Mouse (Mus musculus) spleen, adult 2 months (tissue): ENCODE data around the gene Hdgf. TPM values are rescaled to one million over a fixed set of nuclear protein-coding genes. Genes with fewer than 3 reads are reported as not detected.

Experiments used
- DNase-seq, 2 experiments: peaks; one replicate each; pipeline versions ENCODE4 v3.0.0 to v3.0.0-alpha.2; 2012 to 2021; ENCODE audit warnings: low spot score in 2 of 2, low read depth in 1 of 2
- H3K27ac ChIP-seq: fragments of 200-500 bp; 2 replicates; pipeline ENCODE4 v1.5.1; 2012; ENCODE audit warnings: low read length, inconsistent platforms; ENCODE audit not compliant: insufficient read depth
- H3K27me3 ChIP-seq: fragments of 200-500 bp; 2 replicates; pipeline ENCODE4 v1.6.1; 2012; ENCODE audit warnings: mild to moderate bottlenecking, moderate library complexity, low read length, inconsistent platforms; ENCODE audit not compliant: control insufficient read depth, insufficient read depth
- H3K36me3 ChIP-seq: fragments of 200-500 bp; 2 replicates; pipeline ENCODE4 v1.6.1; 2012; ENCODE audit warnings: mild to moderate bottlenecking, low read length, inconsistent platforms; ENCODE audit not compliant: control insufficient read depth, insufficient read depth
- H3K4me1 ChIP-seq: fragments of 200-500 bp; 2 replicates; pipeline ENCODE4 v1.6.1; 2011; ENCODE audit warnings: inconsistent platforms; ENCODE audit not compliant: control insufficient read depth, insufficient read depth, insufficient read length
- H3K4me3 ChIP-seq: fragments of 200-500 bp; 2 replicates; pipeline ENCODE4 v1.5.1; 2011; ENCODE audit warnings: mild to moderate bottlenecking, inconsistent platforms; ENCODE audit not compliant: insufficient read depth, insufficient read length; ENCODE audit errors: extremely low read depth
- CTCF ChIP-seq: fragments of 200-500 bp; IDR thresholded peaks from 2 replicates; pipeline ENCODE4 v1.5.1; 2011; ENCODE audit warnings: mild to moderate bottlenecking, inconsistent platforms; ENCODE audit not compliant: insufficient read depth, insufficient read length, insufficient replicate concordance; ENCODE audit errors: extremely low read depth
- POLR2A ChIP-seq: fragments of 200-500 bp; IDR thresholded peaks from 2 replicates; pipeline ENCODE4 v1.6.1; 2011; ENCODE audit warnings: low read depth, low read length, inconsistent platforms
- WGBS: fragments of 180-500 bp; shearing (Covaris S2); methylation state at CpG from one replicate; pipeline ENCODE4 v1.1.7; 2018; 5-methylcytosine and 5-hydroxymethylcytosine counted together
- polyA plus RNA-seq: library from polyadenylated mRNA; depleted of rRNA; stranded (reverse); fragments of >200 nt; gene quantifications from 2 replicates; pipeline ENCODE4 v1.2.3, GENCODE M21; 2012

Gene Hdgf
- polyA plus RNA-seq, 1 experiment, result 43.6 TPM

DNA sequence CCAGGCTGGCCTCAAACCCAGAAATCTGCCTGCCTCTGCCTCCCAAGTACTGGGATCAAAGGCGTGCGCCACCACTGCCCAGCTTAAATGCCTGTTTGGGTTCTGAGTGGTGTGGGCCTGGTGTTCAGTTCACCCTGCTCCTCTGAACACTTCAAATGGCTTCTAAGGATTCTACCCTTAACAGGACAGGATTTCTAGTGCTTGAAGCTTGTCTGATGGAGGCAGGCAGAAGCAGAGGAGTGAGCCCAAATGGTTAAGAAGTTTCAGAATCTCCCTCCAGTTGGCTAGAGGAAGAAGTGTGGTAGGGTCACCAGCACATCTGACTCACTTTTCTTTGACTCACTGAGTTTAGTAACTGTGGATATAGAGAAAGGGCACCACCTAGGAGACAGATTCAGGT lies 3.3 kb downstream of the Hdgf start:
- Histone ChIP-seq H3K36me3 (peaks cover 8% of the 10 kb centered on the region), H3K27me3 (no peaks in the 10 kb centered on the region), H3K4me1 (peaks cover 16% of the 10 kb centered on the region; the same call in 1 of the 2 replicates), H3K4me3 (no peak overlapping the region), H3K27ac (no peak overlapping the region)
- no peak for DNase-seq
- WGBS, result 92% methylated on average over 2 of the region's 2 CpGs
- TF ChIP-seq POLR2A, result no peak
- no peak for TF ChIP-seq CTCF

DNA sequence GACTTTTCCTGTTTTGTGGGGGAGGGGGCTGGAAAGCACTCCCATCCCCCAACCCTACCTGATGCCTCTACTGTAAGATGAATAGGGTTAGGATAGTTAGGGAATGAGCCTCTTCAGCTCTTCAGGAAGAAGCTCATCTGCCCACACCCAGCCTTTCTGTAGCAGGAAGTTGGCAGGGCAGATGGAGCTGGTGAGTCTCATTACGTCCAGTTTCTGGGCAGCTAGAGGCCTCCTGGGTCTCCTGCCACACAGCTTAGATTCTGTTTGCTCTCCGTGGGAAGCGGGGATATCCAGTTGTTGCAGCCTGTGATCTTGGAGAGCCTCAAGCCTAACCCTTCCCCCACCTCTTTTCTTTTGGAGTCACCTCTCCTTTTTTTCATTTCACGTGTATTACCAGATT lies 3.8 kb downstream of the Hdgf start:
- Histone ChIP-seq H3K4me1 (peaks cover 16% of the 10 kb centered on the region; the same call in 1 of the 2 replicates), H3K4me3 (no peak overlapping the region), H3K27me3 (no peaks in the 10 kb centered on the region), H3K36me3 (peaks cover 13% of the 10 kb centered on the region), H3K27ac (0 out of 2 replicates have a peak overlapping the region, but pooled peaks have one; percentile 11)
- DNase-seq, result no peak
- 49% methylated on average over 4 of the region's 4 CpGs for WGBS
- TF ChIP-seq POLR2A, result no peak
- no peak for TF ChIP-seq CTCF

GRCm38 (mm10) chr3:87910573-87911141 lies 4.5 kb downstream of the Hdgf start:
- H3K36me3 ChIP-seq, result peaks cover 17% of the 10 kb centered on the region
- H3K4me3 ChIP-seq, result peak overlapping the region; percentile 60
- TF ChIP-seq CTCF (no peak), POLR2A (no peak)
- 35% methylated on average over 12 of the region's 12 CpGs for WGBS
- peaks cover 16% of the 10 kb centered on the region; the same call in 1 of the 2 replicates for H3K4me1 ChIP-seq
- H3K27me3 ChIP-seq, result no peaks in the 10 kb centered on the region
- DNase-seq, result peak in 1 of 2 experiments; percentile 39
- peak overlapping the region; percentile 72 for H3K27ac ChIP-seq

- peaks cover 20% of the 10 kb centered on the region for H3K36me3 ChIP-seq
- no peaks in the 10 kb centered on the region for H3K27me3 ChIP-seq
- TF ChIP-seq CTCF (no peak), POLR2A (no peak)
- no peak overlapping the region for H3K27ac ChIP-seq
- H3K4me3 ChIP-seq, result no peak overlapping the region
- WGBS, result 94% methylated on average over 7 of the region's 7 CpGs
- H3K4me1 ChIP-seq, result peaks cover 10% of the 10 kb centered on the region; the same call in 1 of the 2 replicates
- DNase-seq, result no peak
Measured at GRCm38 (mm10) chr3:87913491-87913890, 7.4 kb downstream of the Hdgf start.

- no peaks in the 10 kb centered on the region for H3K27me3 ChIP-seq
- WGBS, result 96% methylated on average over 10 of the region's 10 CpGs
- H3K36me3 ChIP-seq, result peaks cover 20% of the 10 kb centered on the region
- H3K27ac ChIP-seq, result no peak overlapping the region
- TF ChIP-seq CTCF (no peak), POLR2A (no peak)
- no peak overlapping the region for H3K4me3 ChIP-seq
- DNase-seq, result no peak
- H3K4me1 ChIP-seq, result peaks cover 10% of the 10 kb centered on the region; the same call in 1 of the 2 replicates
Measured at GRCm38 (mm10) chr3:87913891-87914290, 7.8 kb downstream of the Hdgf start.

DNA sequence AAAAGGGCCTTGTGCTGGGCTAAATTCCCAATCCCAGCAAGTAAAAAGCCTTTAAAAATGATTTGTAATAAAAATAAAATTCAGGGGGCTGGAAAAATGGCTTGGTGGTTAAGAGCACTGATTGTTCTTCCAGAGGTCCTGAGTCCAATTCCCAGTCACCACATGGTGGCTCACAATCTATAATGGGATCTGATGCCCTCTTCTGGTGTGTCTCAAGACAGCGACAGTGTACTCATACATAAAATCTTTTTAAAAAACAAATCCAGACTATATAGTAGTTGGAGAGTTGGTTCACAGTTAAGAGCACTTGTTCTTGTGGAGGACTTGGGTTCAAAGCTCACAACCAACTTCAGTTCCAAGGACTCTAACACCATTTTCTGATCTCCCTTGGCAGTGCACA lies 10.9 kb downstream of the Hdgf start:
- Histone ChIP-seq H3K27ac (no peak overlapping the region), H3K4me1 (no peaks in the 10 kb centered on the region), H3K4me3 (no peak overlapping the region), H3K36me3 (peaks cover 22% of the 10 kb centered on the region), H3K27me3 (no peaks in the 10 kb centered on the region)
- 95% methylated on average over 1 of the region's 1 CpGs for WGBS
- TF ChIP-seq POLR2A (no peak), CTCF (no peak)
- DNase-seq, result no peak

- H3K27ac ChIP-seq, result no peak overlapping the region
- no peaks in the 10 kb centered on the region for H3K4me1 ChIP-seq
- TF ChIP-seq CTCF (no peak), POLR2A (no peak)
- no peak overlapping the region for H3K4me3 ChIP-seq
- DNase-seq, result no peak
- H3K27me3 ChIP-seq, result no peaks in the 10 kb centered on the region
- WGBS, result 93% methylated on average over 1 of the region's 1 CpGs
- H3K36me3 ChIP-seq, result peaks cover 25% of the 10 kb centered on the region
Measured at GRCm38 (mm10) chr3:87918551-87918950, 12.4 kb downstream of the Hdgf start.
